Mouse (Mus musculus) frontal cortex, postnatal 36 days (tissue): ENCODE data around the gene Cbfa2t3.
A peak's percentile ranks its signal among the peaks of the same experiment; 100 is the strongest.

Experiments
- DNase-seq, 2 experiments: peaks; one replicate each; pipeline ENCODE4 v3.0.0; 2022; ENCODE audit warnings: low spot score in 2 of 2

Cbfa2t3 gene

DNA sequence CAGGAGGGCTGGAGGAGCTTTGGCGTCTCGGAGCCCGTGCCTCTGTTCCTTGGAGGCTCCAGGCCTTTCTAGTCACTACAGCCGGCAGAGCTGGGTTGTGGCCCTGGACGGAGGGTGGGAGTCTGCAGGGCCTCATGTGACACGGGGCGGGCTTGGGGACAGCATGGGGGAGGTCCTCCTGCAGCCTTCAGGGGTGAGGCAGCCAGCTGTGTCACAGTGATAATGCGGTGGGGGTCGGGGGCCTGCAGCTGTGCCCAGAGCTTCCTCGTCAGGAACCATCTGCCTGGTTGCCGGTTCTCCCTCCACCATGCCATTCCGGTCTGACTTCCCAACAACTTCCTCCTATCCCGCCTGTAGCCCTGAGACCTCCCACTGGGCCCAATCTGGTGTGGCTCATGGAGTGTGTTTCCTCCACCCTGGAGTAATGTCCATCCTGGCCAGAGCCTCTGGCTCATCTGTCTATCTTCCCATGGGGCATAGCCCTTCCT lies at the start of gene Cbfa2t3:
Cbfa2t3 (minus strand) TSS at position 105 of the 488 bp plus-strand sequence.
- no peak for DNase-seq

DNA sequence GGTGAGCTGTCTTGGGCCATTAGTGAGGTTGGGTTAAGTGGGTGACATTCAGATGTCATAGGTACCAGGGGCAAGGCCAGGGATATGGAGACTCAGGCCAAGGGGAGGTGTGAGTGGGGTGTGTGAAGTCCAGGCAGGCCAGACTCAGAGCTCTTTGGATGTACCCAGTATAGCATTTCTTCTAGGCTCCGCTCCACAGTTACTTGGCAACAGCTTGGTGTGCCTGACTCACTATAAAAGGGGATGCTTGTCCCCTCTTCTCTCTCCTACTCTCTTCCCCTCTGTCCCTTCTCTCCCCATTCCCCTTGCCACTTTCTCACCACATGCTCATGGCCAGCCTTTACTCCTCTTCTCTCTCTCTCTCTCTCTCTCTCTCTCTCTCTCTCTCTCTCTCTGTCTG lies 48.9 kb upstream of the Cbfa2t3 start:
- no peak for DNase-seq

DNA sequence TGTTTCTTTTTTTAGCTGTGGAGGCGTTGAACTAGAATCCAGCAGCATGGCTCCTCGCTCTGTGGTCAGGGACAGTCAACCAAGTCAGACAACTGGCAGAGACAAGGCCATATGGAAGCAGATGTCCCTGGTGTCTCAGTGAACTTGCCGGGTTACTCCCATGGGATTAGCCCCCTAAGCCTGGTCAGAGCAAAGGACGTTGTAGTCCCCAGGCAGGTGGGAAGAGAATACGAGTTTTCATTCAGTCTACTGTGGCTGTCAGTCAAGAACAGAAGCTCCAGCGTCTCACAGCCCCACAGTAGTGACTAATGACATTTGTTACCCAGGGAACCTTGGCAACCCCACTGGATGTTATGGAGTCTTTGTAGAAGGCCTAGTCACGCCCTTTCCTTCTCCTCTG lies 47.5 kb upstream of the Cbfa2t3 start:
- DNase-seq: no peak

DNA sequence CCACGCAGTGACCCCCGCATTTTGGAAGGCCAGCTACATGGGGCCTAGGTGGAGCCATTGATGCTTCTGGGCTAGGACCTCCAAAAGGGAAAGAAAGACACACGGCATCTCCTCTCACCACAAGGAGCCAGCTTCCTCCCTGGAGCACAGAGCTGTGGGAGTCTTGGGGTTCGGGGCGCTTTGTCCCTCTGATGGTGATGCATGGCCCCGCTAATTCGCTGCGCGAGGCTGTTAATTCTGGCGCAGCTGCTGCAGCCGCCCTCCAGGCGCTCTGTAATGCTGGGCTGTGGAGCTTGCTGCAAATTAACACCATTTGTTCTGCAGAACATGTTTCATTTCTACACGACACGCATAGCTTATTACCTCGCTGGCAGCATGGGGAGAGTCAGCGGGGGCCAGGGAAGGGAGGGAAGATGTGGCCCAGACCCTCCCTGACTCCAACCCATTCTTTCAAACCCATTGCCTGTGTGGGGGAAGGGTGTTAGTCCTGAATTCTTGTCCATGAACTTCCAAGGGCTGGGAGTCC lies 46.9 kb upstream of the Cbfa2t3 start:
- peak in 1 of 2 experiments; percentile 43 for DNase-seq

DNA sequence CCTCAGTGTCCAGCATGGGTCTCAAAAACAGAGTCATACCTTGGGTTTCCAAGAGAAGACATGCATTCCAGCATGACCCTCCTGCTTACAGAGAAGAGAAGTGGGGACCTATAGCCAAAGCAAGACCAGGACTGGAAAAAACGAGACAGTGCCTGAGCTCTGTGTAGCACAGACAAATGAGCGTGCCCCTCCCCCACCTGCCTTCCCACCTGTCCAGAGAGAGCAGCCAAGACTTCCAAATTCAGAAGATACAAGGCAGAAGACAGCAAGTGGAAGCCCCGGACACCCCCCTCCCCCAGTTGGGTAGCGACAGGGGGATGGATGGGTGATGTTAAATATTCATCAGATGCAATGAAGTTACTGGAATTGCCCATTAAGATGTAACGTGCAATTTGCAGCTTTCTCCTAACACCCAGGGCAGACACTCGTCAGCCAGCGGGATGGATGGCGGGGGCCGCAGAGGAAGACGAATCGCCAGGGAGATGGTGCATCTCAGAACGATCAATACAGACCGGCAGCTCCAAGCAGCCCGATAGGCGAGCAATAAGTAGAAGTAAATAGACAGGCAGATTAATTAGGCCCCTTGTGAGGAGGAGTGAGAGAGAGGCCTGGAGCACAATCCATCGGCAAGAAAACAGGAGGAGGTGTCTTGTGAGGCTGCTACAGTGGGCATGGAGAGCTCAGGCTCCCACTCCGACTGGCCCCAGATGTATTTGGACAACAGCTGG lies 46.3 kb upstream of the Cbfa2t3 start:
- no peak for DNase-seq

DNA sequence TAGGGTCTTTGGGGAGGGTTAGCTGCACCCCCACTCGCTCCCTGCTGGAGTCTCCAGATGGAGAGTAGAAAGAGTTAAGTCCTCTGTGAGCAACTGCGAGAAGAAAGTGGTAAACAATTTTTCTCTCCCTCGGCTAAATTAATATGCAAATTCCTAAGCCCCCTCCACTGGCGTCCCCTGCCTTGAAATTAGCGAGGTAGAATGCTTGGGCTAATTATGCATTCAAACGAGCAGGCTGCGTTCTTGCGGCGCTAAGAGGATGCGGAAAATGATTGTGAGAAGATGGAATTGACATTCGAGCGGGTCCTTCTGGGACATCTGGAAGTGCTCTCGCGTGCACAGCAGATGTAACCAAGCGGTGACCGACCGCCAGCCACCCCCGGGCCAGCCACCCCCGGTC lies 43.6 kb upstream of the Cbfa2t3 start:
- no peak for DNase-seq

DNA sequence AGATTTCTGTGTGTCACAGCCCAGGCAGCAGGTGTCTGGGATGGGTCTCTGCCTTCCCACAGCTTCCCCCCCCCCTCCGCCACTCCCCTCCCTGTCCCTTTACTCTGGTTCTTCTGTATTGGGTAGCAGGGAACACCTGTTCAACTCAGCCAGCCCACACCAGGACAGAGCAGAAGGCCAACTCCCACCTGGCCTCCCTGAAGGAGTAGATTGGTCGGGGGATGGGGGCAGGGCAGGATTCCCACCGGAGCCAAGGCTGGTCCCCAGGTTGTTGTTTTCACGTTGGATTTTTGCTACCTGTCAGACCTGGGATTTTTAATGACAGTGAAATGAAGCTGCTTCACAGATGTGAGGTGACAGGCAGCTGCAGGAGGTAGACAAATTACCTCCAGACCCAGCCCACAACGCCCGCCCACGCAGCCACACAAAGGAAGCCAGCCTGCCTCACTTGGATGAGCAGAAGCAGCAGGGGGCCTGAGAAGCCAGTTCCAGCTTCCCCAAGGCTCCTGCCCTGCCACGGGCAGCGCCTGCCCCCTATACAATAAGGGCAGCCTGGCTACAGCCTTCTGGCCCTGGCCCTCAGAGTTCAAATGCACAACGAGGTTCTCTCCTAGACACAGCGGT lies 40.3 kb upstream of the Cbfa2t3 start:
- DNase-seq: no peak

DNA sequence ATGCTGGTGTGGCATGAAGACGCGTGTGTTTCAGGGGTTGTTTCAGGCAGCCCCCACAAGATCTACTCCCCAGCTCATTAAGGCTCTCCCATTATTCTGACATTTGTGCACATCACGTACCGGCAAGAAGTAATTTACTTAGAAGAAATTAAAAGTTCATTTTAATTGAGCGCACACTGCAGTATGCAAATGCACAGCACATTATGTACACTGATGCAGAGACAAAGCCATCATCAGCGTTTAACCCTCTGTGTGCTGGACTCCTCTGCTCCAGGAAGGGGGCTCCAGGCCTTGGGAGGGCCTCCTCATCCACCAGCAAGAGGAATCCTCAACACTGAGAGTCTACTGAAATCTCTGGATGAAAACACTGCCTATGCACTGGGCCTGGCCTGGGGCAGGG lies 39.0 kb upstream of the Cbfa2t3 start:
- DNase-seq: no peak

DNA sequence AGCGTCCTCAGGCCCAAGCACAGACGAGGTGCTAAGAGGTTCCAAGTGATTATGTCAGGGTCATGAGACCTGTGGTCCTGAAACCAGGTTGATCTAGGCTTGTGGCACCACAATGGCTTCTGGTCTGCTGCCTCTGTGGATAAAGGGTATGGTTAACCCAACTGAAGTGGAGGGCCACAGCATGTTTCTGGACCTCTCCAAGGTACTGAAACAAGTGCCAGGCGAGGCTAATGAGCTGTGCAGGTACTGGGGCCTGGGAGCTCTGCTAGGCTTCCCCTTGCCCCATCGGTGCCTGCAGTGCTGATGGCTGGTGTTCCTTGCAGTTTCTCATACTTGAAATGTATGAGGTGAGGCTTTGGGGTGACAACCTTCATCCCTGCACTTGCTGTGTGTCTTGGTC lies 38.2 kb upstream of the Cbfa2t3 start:
- no peak for DNase-seq

DNA sequence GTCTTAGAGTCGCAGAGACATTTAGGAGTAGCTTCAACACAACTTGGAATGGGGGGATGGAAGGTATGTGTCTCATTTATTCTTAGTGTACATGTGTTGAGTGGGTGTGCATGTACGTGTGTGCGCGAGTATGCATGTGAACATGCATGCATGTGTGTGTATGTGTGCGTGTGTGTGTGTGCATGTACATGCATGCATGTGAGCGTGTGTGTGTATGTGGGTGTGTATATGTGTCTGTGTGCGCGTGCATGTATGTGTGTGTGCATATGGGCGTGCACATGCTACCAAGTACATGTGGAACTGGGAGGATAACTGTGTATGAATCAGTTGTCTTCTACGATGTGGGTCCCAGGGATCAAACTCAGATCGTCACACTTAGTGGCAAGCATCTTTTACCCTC lies 37.7 kb upstream of the Cbfa2t3 start:
- no peak for DNase-seq

DNA sequence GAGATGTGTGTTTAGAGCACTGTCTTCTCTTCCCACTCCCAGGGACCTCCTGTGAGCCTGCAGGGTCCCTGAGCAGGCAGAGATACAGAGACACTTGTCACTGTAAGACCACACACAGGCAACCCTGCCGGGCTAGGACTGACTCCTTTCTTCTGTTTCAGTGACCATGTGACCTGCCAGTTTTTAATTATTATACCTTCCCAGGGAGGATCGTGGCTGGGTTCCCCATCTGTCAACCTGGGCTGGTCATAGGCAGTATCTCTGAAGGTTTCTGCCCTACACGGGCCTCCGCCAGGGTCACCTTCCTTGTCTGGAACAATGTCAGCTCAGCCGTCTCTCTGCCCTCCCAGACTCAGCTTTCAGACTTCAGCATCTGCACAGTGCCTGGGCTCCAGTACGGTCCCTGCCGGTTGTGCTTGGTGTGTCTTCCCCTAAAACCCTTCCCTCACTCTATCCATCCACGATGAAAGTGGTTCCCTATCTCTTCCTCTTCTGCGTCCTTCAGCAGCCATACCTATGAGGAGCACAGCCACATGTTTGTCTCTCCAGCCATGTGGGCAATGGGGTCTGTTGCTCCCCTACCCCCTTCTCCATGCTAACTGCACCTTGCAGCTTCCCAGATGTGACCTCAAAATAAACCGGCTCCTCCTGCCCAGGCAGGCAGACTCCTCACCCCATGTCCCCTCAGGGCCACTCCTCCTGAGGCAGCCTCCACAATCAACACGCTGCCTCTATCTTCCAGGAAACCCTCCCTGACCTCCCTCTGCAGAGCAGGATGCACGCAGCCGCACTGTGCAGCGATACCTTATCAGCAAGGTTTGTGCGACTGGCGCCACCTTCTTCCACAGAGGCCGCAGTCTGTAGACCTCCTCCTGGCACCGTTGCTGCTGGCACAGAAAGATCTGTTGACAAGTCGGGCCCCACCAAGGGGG lies 36.9 kb upstream of the Cbfa2t3 start:
- no peak for DNase-seq

DNA sequence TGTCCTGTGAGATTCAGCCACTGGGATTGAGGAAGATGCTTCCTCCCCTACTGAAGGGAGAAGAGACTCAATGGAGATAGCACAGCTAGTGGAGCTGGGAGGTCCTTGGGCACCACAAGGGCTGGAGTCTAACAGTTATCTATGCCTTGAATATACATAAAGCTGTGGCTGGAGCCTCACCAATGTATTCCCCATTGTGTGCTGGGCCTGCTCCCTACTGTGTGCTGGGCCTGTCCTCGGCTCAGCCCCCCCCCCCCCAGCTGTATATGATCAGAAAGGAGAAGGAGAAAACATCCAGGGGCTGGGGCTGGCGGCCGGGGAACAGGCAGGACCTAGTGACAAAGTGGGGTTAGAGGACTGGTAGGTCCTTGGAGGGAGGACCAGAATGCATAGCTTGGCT lies 36.2 kb upstream of the Cbfa2t3 start:
- DNase-seq: no peak

DNA sequence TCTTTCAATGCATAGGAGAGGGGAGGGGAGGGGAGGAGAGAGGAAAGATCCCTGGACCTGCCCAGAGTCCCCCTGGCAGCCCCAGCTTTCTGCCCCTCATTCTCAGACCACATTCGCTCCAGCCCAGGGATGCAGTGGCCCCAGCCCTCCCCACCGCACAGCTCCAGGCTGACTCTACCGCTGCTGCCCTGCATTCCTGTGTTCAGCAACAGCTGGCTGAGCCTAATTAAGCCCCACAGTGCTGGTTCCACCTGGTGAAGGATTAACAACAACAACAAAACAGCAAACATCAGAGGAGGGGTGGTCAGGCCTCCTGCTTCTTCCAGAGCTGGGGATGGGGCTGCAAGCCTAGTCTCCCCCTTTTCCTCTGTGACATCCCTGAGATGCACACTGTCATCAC lies 29.7 kb upstream of the Cbfa2t3 start:
- DNase-seq: no peak

DNA sequence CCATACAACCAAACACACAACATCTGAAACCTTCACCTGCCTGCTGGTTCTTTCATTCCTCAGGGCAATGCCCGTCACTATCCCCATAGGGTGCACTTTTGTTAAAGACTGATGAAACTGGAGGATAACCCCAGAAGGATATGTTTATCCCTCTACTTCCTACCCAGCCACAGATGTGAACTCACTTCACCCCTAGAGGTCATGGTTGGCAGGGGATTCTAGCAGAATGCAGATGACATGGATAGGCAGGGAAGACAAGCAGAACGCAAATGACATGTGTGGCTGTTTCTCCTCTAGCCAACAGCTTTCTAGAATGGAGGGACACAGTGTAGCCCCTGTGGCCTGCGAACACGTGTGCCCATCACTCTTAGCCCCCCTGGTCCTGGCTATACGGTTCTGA lies 28.5 kb upstream of the Cbfa2t3 start:
- no peak for DNase-seq

DNA sequence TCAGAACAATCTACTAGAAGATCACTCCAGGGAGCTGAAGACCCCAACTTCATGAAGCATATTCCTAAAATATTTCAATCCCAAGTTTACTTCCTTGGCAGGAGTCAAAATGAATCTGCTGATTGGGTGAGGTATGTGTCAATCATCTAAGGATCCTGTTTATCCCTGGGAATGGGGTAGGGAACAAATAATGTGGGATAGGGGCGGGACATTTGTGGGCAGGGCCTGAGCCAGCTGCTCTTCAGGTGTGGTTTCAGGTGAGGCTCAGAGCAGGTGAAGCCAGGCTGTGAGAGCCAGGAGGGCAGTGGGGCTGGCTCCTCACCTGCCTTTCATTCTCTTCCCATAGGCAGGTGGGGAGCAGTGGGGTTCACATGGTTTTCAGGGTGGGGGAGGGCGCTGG lies 27.9 kb upstream of the Cbfa2t3 start:
- no peak for DNase-seq

DNA sequence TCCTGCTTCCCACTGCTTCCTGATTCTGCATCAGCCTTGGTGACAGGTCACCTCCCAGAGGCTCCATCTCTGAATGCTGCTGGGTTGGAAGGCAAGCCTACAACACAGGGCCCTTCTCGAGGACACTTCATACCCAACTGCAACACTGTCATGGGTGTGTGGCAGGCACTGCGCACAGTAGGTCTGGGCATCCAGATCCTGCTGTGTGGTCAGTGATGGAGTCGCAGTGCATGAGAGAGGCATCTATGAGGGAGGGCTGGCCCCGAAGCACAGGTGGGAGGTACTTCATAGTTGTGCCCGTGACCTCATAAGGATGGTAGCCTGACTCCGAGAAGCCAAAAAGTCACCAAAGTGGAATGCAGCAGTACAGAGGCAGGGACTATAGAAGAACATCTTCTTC lies 26.3 kb upstream of the Cbfa2t3 start:
- DNase-seq: no peak

DNA sequence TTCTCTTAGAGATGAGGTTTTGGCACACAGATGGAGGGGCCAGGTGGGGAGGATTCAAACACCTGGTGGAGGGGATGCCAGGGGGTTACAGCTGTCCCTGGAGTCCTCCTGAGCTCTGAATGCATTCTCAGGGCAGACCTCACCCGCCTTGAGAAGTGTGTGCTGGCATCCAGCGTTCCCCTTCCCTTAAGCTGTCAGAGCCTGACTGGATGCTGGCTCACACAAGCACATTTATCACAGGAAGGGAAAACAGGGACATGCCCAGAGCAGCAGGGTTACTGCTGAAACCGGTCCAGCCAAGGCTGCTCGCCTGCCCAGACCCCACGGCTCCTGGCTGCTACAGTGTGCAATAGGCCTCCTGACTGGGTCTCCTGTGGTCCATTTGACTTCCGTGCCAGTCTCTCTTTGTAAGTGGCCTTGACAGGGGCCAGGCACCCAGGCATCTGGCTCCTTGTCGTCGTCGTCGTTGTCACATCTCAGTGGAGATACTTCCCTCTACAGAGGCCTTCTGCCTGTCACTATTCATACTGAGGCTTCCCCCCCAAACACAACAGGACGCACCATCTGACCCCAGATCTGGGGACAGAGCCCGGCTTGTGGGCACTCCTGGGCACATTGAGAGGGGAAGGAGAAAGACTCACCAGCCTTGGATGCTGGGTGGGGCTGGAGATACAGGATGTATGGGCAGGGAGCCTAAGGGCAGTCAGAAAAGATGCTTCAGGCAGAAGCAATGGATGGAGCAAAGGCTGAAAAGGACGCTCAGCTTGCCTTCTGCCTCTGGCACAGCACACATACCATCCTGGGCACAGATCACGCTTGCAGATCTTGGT lies 22.1 kb upstream of the Cbfa2t3 start:
- DNase-seq: peak in 1 of 2 experiments; percentile 19

DNA sequence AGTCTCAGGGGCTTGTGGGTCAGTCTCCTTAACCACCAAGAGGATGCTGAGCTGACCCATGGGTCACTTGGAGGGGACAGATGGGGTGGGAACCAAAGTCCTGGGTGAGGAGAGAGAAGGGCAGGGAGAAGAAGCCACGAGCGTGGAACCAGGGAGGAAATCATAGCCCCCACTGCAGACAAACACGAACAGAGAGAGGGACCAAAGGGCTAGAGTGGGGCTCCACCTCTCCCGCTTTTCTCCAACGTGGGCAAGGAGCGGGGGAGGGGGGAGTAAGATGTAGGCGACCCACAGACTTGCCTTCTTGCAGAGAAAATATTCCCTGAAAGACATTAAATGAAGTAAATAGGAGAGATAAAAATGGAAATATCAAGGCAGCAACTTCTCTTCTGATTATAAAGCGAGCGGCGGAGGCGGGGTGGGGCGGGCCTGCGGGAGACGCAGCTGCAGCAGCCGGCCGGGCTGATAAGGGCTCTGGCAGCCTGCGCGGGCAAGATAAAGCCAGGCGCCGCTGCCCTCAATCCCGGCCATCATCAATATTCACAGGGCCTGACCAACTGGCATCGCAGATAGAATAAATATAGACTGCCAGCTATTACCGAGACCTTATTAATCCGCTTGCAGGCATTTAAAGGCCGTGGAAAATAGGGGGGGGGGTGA lies 21.3 kb upstream of the Cbfa2t3 start:
- DNase-seq: peak; percentile 23 to 31

DNA sequence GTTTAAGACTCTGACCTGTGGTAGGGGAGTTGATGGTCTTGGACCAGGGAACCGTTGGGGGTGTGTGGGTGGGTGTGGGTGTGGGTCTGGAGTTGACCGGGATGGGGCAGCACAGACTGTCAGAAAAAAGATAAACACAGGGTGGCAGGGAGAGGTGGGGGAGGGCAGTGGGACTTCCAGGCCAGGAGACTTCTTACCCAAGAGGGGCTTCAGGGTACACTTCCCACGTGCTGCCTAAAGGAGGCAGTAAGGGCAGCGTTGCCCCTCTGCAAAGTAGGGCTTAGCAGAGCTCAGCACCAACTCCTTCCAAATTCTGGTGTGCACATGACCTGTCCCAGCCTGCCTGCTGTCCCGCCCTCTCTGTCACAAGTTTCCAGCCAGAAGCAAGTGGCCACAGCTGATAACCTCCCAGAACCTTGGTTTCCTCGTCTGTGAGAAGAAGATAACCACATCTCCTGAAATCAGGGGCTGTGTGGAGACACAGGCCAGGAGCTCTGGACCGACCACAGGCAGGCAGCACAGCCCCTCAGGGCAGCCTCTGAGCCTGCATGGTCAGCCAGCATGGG lies 20.7 kb upstream of the Cbfa2t3 start:
- DNase-seq: no peak

DNA sequence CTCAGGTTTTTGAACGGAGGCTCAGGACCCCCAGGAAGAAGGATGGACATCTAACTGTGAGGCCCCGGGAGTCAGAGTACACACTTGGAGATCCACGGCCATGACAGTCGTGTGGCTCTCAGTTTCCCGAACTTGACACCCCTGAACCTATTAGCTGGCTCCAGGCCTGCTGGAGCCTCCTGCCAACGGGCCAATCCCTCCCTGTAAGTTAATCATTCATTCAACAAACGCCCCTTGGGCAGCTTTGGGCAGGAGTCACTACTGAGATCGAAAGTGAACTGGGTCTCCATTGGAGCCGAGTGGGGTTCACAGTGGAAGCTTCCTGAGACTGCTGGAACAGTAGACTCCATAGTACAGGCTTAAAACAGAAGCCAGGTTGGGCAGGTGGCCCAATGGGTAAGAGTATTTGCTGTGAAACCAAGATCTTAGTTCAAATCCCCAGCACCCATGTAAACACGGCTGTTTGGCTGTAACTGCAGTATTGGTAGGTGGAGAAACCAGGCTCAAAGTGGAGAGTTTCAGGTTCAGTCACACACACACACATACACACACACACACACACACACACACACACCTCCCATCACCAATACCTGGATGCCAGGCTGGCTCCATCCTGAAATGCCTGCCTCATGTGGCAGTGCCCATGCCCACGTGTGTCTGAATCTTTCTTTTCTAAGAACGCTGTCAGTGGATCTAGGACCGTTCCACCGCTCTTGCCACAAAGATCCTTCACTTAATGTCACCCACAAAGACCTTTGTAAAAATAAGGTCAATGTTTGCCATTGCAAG lies 20.0 kb upstream of the Cbfa2t3 start:
- no peak for DNase-seq
